Mouse (Mus musculus): ENCODE measurements at regions not wholly inside any gene's neighbourhood (a gene's known extent, or its start where the extent isn't known, plus 50 kb on each side); places are given as distances from the start of the nearest gene placed in this dataset.

DNA sequence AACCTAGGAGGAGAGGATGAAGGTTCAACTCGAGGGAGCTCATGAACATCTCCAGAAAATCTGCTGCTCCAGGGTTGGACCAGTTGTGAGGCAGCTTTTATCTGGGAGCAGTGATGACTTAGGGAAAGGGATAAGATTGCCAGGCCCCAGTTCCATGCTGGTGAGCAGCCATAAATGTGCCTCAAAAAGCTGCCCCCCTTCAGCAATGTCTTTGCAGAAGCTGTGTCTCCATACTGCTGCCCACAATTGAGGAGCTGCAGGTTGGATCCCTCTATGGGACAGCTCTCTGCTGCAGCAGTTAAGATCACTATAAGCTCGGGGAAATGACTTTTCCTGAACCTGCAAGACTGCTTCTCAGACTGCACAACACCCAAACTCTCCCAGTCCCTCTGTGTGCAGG is 543.7 kb downstream of the Nfib start:
- DNase-seq (ENCODE audit: low read depth, low spot score): no peak

DNA sequence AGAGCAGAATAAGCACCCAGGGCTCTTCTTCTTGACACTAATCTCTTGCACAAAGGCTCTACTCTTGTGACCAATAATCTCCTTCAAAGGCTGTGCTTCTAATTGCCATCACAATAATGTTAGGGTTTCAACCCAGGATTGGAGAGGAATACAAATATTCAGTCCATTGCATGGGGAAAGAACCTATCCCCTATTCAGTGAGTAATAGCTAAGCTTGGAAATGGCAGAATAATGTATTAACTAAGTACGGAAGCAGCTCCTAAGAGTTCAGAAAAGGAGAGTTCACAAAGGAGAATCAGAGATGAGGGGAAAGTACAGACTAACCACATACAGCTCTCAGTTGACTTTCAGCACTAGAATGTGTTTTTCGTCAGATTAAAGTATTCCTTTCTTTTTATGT is 544.3 kb downstream of the Nfib start:
- DNase-seq (ENCODE audit: low read depth, low spot score): no peak

DNA sequence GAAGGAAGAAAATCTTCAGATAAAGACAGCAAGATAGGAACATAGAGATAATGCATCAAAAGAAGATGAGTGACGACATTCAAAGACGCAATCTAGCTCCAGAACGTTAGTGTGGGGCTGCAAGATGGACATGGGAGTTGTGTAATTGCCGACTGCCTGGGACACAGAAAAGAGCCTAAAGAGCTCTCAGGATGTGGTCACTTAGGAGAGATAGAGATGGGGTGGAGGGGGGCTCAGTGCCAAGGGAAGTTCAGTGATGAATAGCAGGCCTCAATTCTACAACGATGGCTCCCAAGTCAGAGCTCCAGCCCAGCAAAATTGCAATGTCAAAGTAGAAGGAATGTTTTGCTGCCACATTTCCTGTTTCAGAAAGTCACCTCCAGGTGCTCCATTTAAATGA is 545.3 kb downstream of the Nfib start:
- DNase-seq (ENCODE audit: low read depth, low spot score): no peak

DNA sequence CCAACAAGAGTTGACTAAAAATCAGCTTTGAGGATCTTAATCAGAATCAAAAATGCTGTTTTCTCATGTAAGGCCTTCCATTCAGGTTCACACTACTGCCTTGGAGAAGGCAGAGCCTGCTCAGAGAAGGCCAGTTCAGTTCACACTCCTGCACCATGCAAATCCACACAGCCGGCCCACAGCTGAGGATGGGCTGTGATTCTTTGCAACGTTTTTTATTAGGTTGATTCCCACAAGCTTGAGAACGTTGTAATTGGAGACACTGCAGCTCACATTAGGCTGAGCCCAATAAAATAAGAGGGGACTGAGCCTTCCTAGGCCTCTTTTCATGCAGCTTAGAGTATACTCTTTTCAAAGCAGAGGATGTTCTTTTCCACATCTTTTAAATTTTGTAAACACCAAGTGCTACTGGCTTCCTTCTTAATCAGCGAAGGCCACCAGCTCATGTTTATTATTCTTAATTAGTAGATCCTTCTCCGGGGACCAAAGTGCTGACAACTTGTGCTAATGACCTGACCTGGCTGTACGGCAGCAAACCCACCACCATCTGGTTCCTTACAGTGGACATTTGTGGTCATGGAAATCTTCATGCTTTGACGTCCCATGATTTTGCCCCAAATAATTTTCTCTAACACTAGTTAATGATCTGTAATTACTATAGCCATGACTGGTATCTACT is 549.8 kb downstream of the Nfib start:
- DNase-seq (ENCODE audit: low read depth, low spot score): no peak

DNA sequence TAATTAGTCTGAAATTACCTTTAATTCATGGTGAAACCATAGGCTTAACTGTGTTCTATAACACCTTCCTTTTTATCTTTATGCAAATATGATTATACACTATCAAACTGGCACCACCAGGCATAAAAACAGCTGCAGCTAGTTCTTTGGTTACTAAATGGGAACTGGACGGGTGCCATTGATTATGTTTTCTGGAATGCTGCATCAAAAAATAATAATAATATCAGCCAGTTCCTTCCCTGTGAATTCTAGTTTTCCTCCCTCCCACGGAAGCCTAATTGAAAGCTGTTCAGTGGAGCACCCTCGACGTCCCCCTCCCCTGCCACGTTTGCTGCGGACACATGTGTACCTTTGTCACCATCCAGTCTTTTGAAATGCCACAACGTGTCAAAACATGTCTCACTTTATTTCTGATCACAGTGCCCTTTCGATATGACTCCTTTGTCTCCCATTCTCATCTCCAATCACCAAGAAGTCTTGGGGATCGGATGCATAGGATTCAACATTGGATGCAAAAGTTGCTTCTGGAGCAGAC is 551.5 kb downstream of the Nfib start:
- no peak for DNase-seq (ENCODE audit: low read depth, low spot score)

DNA sequence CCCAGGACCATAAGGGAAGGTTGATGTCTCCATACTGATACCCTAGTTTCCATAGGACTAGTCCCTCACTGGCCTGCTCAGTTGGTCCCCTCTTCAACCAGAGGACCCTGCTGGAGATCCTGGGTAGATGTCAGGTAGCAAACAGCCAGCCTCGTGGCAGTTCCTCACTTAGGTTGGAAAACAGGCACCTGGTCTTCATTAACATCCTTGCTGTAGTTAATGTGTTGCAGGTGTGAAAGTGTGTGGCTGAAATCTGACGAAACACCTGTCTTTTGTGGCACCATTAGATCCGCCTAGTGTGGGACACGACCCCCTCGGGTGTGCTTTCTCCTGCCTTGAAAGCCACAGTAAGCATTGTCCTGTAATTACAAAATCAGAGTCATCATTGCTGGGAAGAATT is 551.9 kb downstream of the Nfib start:
- no peak for DNase-seq (ENCODE audit: low read depth, low spot score)

DNA sequence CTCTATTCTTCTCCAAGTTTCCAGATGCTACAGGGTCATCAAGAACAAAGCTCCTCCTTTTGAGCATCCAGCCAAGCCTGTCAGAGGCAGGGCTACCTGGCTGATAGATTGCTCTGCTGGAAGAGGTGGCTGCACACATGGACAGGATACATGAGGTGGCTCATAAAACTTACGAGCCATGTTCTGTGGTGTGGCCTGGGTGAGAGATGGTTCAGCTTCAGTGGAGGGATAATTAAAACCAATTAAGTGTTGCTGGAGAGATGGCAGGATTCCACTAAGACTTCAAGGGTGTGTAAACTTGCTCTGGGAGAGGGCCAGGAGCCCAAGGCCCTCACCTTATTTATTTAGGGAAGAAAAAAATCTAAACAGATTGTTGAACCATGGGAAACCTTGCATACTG is 555.6 kb downstream of the Nfib start:
- DNase-seq (ENCODE audit: low read depth, low spot score): no peak

DNA sequence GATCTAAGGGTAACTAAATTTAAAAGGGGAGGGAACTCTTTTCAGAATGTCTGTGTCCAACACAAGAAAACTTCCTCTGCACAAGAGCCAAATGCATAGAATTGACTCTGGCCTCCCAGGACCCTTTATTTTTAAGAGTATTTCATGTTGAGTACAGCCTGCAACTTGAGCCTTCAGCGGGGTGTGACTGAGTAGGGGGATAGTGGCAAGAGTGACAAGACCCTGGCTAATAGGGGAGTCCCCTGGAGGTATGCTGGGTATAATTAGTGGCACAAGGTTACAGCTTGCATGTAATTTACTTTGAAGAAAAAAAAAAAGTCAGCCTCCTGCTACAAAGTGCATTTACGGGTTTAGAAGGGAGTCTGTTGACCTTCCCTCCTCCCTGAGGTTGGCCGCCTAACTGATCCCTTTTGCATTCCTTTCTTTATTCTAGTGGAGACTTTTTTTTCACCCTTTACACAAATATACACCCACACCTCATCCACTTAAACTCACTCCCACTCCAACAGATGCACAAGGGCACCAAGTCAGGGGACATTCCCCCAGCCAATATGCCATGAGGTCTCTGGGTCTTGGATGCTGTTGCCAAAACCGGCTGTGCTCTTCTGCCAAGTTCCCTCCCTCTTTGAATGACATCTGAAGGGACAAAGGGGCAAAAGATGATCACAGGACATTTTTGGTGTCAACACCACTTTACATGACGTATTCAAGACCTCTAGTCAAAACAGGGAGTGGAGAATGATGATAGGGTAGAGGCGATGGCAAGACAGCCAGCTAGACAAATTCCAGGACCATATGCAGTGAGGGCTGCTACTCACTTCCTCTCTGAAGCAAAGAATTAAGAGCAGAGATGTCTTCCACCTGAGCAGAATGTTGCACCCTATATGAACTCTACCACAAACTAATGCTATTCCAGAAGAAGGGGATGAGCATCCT is 557.2 kb downstream of the Nfib start:
- DNase-seq (ENCODE audit: low read depth, low spot score): no peak

DNA sequence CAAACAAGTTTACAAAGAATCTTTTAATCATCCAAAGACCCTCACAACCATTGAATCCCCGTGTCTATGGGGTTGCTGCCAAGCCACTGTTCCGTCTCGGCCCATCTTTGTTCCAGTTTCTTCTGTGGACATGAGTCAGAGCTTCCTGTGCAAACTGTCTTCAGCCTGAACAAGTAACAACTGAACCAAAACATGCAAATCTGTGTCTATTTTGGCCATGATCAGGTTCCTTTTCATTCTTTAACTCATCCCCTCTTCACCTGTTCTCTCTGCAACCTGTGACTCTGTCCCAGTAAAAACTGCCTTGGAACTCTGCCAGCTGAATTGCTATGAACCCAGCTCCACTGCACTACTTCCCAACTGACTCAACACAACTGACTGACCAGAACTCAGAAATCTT is 563.2 kb downstream of the Nfib start:
- no peak for DNase-seq (ENCODE audit: low read depth, low spot score)

DNA sequence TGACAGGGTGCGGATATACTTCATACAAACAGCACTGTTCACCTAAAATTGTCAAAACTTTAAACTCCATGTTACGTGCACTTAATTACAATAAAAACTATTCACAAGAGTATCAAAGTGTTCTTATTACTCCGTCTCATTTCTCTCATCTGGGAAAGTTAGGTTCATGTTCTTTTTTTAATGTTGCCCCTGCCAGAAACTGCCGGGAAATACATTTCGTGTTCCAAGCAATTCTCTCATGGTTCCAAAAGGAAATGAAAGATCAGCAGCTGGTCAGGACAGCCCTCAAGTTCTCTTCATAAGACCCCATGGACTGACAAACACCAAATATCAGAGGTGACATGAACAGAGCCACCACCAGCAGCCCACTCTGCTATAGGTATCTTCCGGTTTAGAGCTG is 565.7 kb downstream of the Nfib start:
- no peak for DNase-seq (ENCODE audit: low read depth, low spot score)

DNA sequence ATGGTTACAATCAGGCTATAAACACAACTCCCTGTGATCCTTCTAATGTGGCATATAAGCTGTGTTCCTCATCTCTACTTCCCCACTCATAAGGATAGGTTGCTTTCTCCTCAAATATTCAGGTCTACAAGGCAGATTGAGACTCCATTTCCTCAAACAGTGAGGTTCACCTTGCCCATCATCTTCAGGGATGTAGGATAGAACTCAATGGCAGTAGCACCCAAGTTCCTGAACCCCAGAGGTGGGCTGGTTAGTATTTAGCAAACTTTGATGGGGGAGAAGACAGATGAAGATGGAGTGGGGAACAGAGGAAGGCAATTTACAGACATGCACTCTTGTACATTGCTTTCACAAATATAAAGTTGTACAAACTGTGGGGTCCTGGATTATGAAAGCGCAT is 566.5 kb downstream of the Nfib start:
- no peak for DNase-seq (ENCODE audit: low read depth, low spot score)

DNA sequence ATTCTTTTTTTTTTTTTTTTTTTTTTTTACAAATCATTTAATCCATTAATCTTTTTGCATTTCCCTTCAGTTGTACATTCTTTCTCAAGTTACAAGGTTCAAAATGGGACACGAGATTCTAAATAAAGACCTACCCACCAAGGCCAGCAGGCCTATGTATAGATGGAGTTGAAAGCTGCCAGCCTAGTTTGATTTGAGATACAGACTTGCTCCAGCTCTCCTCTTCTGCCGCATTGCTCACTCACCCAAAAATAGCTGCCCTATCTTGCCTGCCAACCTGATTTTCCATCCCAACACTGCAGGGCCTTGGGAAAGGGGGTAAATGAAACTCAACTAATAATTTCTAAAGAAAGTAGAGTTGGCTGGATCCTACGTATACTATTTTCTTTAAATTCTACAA is 572.7 kb downstream of the Nfib start:
- no peak for DNase-seq (ENCODE audit: low read depth, low spot score)

DNA sequence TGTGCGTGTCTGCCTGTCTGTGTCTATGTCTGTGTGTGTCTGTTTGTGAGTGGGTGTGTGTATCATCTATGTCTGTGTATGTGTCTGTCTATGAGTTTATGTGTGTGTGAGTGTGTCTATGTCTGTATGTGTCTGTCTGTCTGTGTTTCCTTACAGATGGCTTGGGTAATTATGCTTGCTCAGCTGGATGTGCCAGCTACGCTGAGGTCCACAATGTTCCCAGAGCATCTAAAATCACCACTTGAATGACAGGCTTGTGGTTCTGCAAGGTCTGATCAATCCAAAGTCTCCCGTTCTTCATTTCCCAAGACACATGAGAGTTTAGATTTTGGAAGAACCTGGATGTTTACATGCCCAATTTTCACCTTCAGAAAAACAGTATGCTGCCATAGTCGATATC is 573.2 kb downstream of the Nfib start:
- no peak for DNase-seq (ENCODE audit: low read depth, low spot score)

DNA sequence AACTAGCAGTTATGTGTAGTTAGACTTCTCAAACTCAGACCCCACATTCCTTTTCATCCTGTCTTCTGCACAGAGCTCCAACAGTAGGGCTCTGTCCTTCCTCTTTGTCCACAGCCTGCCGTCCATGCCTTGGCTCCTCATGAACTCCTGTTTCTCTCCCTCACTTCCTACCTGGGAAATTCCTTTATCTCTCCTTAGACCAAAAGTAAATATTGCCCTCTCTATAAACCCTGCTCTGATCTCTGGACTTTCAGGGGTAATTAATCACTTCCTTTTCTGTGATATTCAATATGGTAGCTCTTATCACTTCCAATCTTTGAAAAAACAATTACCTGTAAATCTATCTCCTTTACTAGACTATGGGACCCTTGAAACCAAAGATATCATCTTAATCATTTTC is 576.1 kb downstream of the Nfib start:
- no peak for DNase-seq (ENCODE audit: low read depth, low spot score)

DNA sequence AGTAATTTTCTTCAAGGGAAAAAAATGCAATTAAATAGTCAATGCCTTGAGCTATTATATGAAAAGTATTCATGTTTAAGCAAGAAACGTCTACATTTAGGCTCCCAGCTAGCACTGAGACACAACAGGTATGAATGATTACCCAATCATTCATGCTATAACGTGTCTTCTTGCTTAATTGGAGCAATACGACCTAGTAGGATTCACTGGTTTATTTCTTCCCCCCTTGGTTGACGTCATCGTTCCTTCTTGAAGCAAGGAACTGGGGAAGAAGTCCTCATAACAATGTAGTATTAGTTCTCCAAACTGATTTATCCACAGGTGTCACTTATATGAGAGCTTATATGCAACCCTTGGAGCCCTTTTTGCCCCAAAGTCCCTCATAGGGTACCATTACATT is 581.8 kb downstream of the Nfib start:
- DNase-seq (ENCODE audit: low read depth, low spot score): no peak

DNA sequence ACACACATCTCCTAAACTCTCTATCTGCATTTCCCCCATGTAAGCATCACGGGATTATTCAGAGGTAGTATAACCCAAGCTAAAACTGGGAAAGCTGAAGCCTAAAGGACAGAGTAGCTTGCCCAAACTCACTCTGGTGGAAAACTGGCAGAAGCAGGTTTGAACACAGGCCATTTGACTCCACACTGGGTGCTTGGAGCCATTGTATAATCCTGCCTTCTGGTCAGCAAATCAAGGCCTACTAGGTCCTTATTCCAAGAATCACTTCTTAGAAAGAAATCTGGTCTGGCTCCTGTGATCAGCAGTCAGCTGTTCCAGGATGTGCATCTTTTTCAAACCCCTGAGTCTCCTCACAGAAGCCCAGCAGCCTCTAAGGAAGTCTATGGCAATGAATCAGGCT is 582.4 kb downstream of the Nfib start:
- no peak for DNase-seq (ENCODE audit: low read depth, low spot score)

DNA sequence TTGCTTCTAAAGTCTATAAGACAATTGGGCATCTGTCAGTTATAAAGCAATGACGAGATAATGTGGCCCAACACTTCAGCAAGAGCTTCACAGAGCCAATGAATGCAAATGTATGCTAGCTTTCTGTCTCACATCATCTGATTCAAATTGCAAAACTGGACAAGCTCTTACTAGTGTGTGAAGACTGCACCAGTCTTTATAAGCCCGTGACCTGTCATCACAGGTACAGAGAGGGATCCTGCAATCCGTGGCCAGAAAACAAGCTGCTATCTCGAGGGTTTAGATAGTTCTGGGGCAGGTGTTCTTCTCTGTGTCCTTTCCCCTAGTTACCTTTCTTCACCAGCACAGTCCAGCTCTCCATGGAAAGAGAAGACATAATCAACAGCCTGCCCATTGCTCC is 584.8 kb downstream of the Nfib start:
- no peak for DNase-seq (ENCODE audit: low read depth, low spot score)

DNA sequence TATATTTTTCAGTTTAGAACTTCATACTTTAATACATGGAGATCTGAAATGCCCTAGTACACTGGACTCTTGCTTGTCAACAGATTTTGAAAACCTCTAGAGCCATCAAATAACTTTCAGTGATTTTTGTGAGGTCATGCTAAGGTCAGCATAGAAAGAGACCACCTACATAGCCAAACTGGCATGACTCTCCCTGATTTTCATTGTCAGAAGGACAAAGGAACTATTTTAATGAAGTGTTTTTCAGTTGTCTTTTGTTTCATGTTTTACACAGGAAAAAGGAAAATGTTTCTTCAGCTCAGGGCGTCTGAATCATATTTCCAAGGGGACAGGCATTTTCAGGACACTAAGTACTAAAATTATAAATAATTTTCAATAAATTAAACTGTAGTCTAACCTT is 585.2 kb downstream of the Nfib start:
- no peak for DNase-seq (ENCODE audit: low read depth, low spot score)

DNA sequence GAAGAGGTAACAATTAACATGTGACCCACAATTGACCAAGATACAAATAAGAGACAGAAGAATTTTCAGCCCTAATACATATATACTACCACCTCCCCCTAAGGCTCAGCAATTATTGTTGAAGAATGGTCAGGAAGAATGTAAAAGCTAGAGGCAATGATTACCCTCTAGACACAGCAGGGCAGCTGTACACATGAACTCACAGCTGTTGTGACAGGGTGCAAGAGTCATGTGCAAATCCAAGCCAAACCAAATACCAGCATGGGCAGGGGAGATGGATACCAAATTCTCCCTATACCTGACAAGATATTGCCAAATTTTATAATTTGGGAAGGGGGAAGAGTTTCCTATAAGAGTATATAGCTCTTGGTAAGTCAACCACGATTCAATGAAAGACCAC is 603.7 kb downstream of the Nfib start:
- no peak for DNase-seq (ENCODE audit: low read depth, low spot score)

DNA sequence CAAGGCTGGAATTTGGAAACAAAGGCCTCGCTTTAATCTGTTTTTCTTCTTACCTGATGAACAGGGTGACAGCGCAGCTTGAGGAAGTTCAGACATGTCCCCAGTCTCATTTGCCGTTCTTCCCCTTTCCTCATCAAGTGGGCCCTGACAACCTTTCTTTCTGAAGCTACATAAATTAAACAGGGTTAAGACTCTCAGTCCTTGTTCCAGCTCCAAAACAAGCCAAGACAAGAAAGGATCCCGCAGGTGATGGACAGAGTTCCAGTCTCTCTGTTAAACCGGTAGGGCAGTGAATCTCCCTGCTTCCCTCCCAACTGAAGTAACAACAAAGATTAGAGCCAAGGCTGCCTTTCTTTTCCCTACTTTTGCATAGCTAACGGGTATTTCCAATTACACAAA is 605.6 kb downstream of the Nfib start:
- no peak for DNase-seq (ENCODE audit: low read depth, low spot score)

DNA sequence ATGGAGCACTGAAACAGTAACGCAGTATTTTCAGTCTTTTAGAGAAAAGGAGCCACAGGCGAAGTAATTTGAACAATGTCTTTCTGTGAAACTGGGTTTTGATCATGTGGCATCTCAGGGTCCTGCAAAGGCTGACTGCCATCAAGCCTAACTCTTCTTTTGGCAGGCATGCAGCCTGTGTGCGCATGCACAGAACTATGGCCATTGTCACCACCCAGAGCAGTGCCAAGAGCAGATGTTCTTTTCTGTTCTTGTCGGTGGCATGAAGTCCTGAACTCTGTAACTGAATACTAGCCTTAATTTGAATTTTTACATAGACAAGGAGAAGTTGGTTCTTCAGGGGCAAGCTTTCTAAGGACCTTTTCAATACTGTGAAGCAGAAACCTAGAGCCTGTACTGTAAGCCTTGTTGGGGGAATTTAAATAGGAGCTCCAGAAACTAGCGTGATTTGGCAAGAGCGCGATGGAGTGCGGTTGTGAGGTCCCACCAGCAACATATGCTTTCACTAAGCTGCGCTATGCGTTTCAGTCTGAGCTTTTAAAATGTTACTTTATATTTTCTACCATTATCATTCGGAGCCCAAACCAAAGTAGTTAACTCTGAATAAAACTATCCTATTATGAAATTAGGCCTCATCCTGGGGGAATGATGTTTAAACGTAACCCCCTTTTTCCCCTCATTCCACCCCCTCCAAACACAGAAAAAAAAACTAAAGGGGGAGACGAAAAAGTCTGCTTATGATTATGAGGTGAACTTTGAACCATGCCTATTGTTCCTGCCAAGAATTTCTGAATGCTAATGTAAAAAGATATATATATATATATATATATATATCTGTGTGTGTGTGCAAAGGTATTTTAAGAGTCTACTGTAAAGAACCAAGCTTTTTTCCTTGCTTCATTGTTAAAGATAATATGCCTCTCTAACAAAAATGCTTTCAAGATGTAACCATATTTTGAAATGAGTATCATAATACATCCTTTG is 606.3 kb downstream of the Nfib start:
- no peak for DNase-seq (ENCODE audit: low read depth, low spot score)

All from brain, embryonic 18.5 days (tissue).